Mouse (Mus musculus) heart, postnatal 0 days (tissue): ENCODE results near the gene Sptbn4.

Source experiments
- CTCF ChIP-seq: IDR thresholded peaks from 2 replicates; pipeline ENCODE4 v1.5.1; 2016; ENCODE audit warnings: antibody characterized with exemption, control low read depth, low read depth
- EP300 ChIP-seq: IDR thresholded peaks from 2 replicates; pipeline ENCODE4 v1.6.1; 2016; ENCODE audit warnings: antibody characterized with exemption, low read depth

DNA sequence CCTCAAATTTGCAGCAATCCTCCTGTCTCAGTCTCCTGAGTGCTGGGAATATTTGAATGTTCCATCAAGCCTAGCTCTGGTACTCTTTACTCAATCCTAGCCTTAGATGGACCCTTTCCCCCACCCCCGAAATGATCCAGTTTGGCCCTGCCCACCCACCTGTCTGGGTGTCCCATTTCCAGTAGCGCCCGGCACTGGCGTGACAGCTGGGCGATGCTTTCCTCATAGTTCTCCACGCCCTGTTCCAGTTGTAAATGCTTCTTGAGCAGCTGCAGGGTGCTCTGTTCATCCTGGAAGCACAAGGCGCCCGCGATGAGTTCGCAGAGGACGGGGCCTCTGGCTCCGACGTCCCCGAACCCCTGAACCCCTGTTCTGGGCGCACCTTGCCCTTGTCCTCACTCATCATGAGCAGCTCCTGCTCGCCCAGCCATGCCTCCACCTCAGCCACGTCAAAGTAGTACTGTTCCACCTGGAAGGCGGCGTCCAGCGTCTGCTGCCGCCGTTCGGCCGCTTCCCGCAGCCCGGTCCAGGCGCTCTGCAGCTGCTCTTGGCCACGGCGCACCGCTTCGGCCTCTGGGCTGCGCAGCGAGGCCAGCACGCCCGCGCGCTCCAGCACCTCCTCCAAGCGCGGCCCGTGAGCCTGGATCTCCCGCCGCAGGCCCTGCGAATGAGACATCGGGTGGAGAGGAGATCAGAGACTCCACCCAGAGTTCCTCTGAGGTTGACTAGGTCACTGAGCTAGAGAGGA, 75.6 kb downstream of the Sptbn4 start:
- no peak for TF ChIP-seq CTCF
- TF ChIP-seq EP300 = no peak
